Mouse (Mus musculus) CH12.LX (cell line): ENCODE measurements at regions not wholly inside any gene's neighbourhood (a gene's known extent, or its start where the extent isn't known, plus 50 kb on each side); places are given as distances from the start of the nearest gene placed in this dataset.

ENCODE experiments used
- DNase-seq: peaks from one replicate; pipeline ENCODE4 v3.0.0-alpha.2; 2013; ENCODE audit errors: extremely low read depth
- H3K27ac ChIP-seq: 2 replicates; pipeline ENCODE4 v1.5.1; 2012; ENCODE audit warnings: low read depth, mild to moderate bottlenecking, control low read depth, moderate library complexity; ENCODE audit not compliant: insufficient read depth
- H3K27me3 ChIP-seq: replicated peaks from 2 replicates; pipeline ENCODE3; 2012; ENCODE audit warnings: inconsistent platforms
- H3K36me3 ChIP-seq, 2 experiments: replicated peaks in 1 of 2; 2 replicates each; pipeline versions ENCODE3 to v1.6.1; 2012; ENCODE audit warnings: inconsistent platforms in 1 of 2, low read length in 1 of 2, mild to moderate bottlenecking in 1 of 2, mixed read lengths in 1 of 2, moderate library complexity in 1 of 2; ENCODE audit not compliant: control insufficient read depth in 1 of 2, insufficient read depth in 1 of 2
- H3K4me1 ChIP-seq, 2 experiments: 2 replicates each; pipeline ENCODE4 v1.6.1; 2012; ENCODE audit warnings: inconsistent platforms in 1 of 2, moderate library complexity in 1 of 2; ENCODE audit not compliant: insufficient read depth in 2 of 2, control insufficient read depth in 1 of 2
- H3K4me2 ChIP-seq: 2 replicates; pipeline ENCODE4 v1.6.1; 2012; ENCODE audit warnings: low read depth, mild to moderate bottlenecking, control low read depth; ENCODE audit not compliant: poor library complexity, insufficient read depth, severe bottlenecking
- H3K4me3 ChIP-seq, 3 experiments: fragments of 150-350 bp in 1 of 3; sonication (generic) in 1 of 3; replicated peaks in 1 of 3; 2 replicates each; pipeline versions ENCODE3 to v1.5.1; 2011 to 2012; ENCODE audit warnings: low read depth in 2 of 3, low read length in 2 of 3, mild to moderate bottlenecking in 2 of 3, moderate library complexity in 2 of 3, control low read depth in 1 of 3, improper control_type of control experiment in 1 of 3, inconsistent platforms in 1 of 3, mixed read lengths in 1 of 3; ENCODE audit not compliant: poor library complexity in 1 of 3
- H3K79me2 ChIP-seq: replicated peaks from 2 replicates; pipeline ENCODE4 v1.6.1; 2012; ENCODE audit warnings: mild to moderate bottlenecking, moderate library complexity; ENCODE audit not compliant: control insufficient read depth, poor library complexity, insufficient read depth, severe bottlenecking; ENCODE audit errors: extremely low read depth
- H3K9ac ChIP-seq: 2 replicates; pipeline ENCODE4 v1.6.1; 2012; ENCODE audit warnings: low read depth, mild to moderate bottlenecking, control low read depth, moderate library complexity; ENCODE audit not compliant: insufficient read depth
- H3K9me3 ChIP-seq: replicated peaks from 2 replicates; pipeline ENCODE3; 2012; ENCODE audit warnings: low read length, inconsistent platforms, mixed read lengths
- CHD1 ChIP-seq: IDR thresholded peaks from 2 replicates; pipeline ENCODE4 v1.6.1; 2012; ENCODE audit warnings: low read depth, low read length, improper control_type of control experiment, inconsistent platforms
- CTCF ChIP-seq, 2 experiments: IDR thresholded peaks in 1 of 2; conservative IDR thresholded peaks in 1 of 2; 2 replicates each; pipeline ENCODE4 v1.5.1; 2011 to 2012; ENCODE audit warnings: low read depth in 2 of 2, low read length in 2 of 2, improper control_type of control experiment in 1 of 2, inconsistent platforms in 1 of 2, mild to moderate bottlenecking in 1 of 2, moderate library complexity in 1 of 2
- ELF1 ChIP-seq: IDR thresholded peaks from 2 replicates; pipeline ENCODE4 v1.6.1; 2014; ENCODE audit warnings: low read depth, mild to moderate bottlenecking, inconsistent platforms, low read length, improper control_type of control experiment
- GABPA ChIP-seq: IDR thresholded peaks from 2 replicates; pipeline ENCODE4 v1.6.1; 2012; ENCODE audit warnings: low read depth, low read length, improper control_type of control experiment, inconsistent platforms; ENCODE audit not compliant: insufficient replicate concordance
- HCFC1 ChIP-seq: IDR thresholded peaks from 2 replicates; pipeline ENCODE4 v1.6.1; 2012; ENCODE audit warnings: low read depth, mild to moderate bottlenecking, inconsistent platforms, low read length, improper control_type of control experiment
- JUND ChIP-seq: conservative IDR thresholded peaks from 2 replicates; pipeline ENCODE4 v1.6.1; 2011; ENCODE audit warnings: low read depth, low read length, improper control_type of control experiment
- KAT2A ChIP-seq: IDR thresholded peaks from 2 replicates; pipeline ENCODE4 v1.6.1; 2012; ENCODE audit warnings: low read length, improper control_type of control experiment, inconsistent platforms; ENCODE audit not compliant: insufficient replicate concordance
- MAX ChIP-seq: IDR thresholded peaks from 2 replicates; pipeline ENCODE4 v1.6.1; 2011; ENCODE audit warnings: low read length, improper control_type of control experiment
- MEF2A ChIP-seq: IDR thresholded peaks from 2 replicates; pipeline ENCODE4 v1.6.1; 2014; ENCODE audit warnings: low read depth, mild to moderate bottlenecking, inconsistent platforms, low read length, improper control_type of control experiment, borderline replicate concordance
- MXI1 ChIP-seq: IDR thresholded peaks from 2 replicates; pipeline ENCODE4 v1.6.1; 2011; ENCODE audit warnings: mild to moderate bottlenecking, low read depth, low read length, improper control_type of control experiment
- NELFE ChIP-seq: IDR thresholded peaks from 2 replicates; pipeline ENCODE4 v1.6.1; 2011; ENCODE audit warnings: low read depth, low read length, improper control_type of control experiment
- SMC3 ChIP-seq: IDR thresholded peaks from 2 replicates; pipeline ENCODE4 v1.6.1; 2011; ENCODE audit warnings: low read depth, low read length, improper control_type of control experiment
- UBTF ChIP-seq: IDR thresholded peaks from 2 replicates; pipeline ENCODE4 v1.6.1; 2012; ENCODE audit warnings: low read depth, mild to moderate bottlenecking, inconsistent platforms, low read length, improper control_type of control experiment, moderate library complexity
- USF1 ChIP-seq: IDR thresholded peaks from 2 replicates; pipeline ENCODE4 v1.6.1; 2014; ENCODE audit warnings: low read depth, mild to moderate bottlenecking, inconsistent platforms, low read length, improper control_type of control experiment
- ZMIZ1 ChIP-seq: IDR thresholded peaks from 2 replicates; pipeline ENCODE4 v1.6.1; 2012; ENCODE audit warnings: low read depth, mild to moderate bottlenecking, inconsistent platforms, low read length, improper control_type of control experiment
- ZNF384 ChIP-seq: IDR thresholded peaks from 2 replicates; pipeline ENCODE4 v1.6.1; 2012; ENCODE audit warnings: low read depth, low read length, improper control_type of control experiment, inconsistent platforms
- dilution Hi-C: fragments of 300-500 bp; cut with MboI; formaldehyde crosslinking; loops from 2 replicates; pipeline ENCODE4 v1.14.3; 2020; ENCODE audit warnings: low sequenced_read_pairs; ENCODE audit not compliant: extremely low pct_unique_long_range_greater_than_20kb, extremely low pct_ligation_motif_present
- in situ Hi-C: fragments of 300-500 bp; cut with MboI; formaldehyde crosslinking; loops from 3 replicates; pipeline ENCODE4 v1.14.3; 2019; ENCODE audit warnings: low sequenced_read_pairs, low pct_ligation_motif_present, low pct_unique_long_range_greater_than_20kb, mixed read lengths

DNA sequence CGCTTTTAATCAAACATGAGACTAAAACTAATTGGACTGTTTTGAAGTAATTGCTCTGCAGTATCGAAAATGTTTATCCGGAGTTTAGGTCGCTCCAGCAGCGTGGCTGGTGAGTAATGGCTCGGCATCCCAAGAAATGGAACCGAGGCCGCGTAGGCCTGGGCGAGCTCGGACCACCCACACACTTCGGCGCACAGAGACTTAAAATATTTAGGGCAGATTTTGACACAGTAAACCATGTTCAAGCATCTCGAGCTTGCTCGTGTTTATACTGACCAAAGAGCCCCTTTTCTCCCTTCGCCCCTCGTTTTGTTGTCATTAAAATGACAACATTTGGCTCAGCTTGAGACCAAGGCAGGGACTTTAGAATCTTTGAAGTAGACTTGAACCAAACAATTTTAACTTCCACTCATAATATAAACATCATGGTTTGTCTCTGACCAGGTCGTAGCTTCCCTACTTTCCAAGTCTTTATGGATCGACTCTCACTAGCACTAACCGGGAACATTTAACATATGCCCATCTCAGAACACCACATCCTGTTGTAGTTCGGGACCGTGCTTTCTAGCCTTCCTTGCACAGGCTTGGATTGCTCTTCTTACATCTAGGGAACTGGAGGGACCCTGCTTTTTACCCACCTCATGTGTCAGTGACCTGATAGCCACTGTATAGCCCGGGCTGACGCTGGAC, 223.0 kb upstream of the Map3k1 start:
- H3K27ac ChIP-seq: no peak overlapping the region
- H3K9me3 ChIP-seq: no peaks in the 10 kb centered on the region
- H3K4me1 ChIP-seq: no peaks in the 10 kb centered on the region
- H3K27me3 ChIP-seq: no peaks in the 10 kb centered on the region
- dilution Hi-C loops: no loop called here
- in situ Hi-C loops: no loop called here
- H3K79me2 ChIP-seq: no peaks in the 10 kb centered on the region
- no peak overlapping the region for H3K4me2 ChIP-seq
- no peak overlapping the region for H3K9ac ChIP-seq
- H3K4me3 ChIP-seq: no peak overlapping the region
- TF ChIP-seq SMC3 (no peak), MXI1 (no peak), USF1 (no peak), HCFC1 (no peak), ZMIZ1 (no peak), NELFE (no peak)
- no peaks in the 10 kb centered on the region for H3K36me3 ChIP-seq
- DNase-seq: no peak

DNA sequence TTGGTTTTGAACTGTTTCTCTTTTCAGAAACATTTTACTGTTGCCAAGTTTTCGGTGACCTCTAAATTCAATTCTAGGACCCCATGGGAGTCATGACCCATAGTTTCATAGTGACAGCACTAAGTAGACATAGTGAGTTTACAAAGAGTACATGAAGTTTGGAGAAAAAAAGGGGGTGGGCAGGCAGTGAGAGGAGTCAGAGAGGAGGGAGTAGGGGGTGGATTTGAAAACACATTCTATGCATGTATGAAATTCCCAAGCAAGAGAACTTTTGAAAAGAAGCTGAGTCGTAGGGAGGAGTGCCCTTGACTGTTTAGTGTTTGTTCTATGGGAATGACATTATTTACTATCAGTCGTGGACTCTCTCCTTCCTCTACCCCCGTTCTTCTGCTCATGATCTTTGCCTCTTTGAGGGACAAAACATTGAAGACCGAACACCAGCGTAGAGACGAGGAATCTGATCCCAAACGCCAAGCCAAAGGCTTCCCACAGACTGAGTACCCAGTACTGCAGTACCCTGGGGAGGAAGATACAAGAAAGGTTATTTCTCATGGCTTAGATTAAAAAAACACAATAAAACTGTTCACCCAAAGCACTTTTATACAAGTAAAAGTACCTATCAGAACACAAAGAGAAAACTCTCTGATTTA, 229.1 kb upstream of the Map3k1 start:
- Histone ChIP-seq H3K4me1 (no peaks in the 10 kb centered on the region), H3K27ac (no peak overlapping the region), H3K27me3 (no peaks in the 10 kb centered on the region), H3K36me3 (no peaks in the 10 kb centered on the region), H3K4me3 (no peak overlapping the region), H3K9ac (no peak overlapping the region), H3K4me2 (no peak overlapping the region), H3K79me2 (no peaks in the 10 kb centered on the region), H3K9me3 (no peaks in the 10 kb centered on the region)
- no peak for DNase-seq
- in situ Hi-C loops (no loop called here), dilution Hi-C loops (no loop called here)
- no peak for TF ChIP-seq KAT2A
- TF ChIP-seq UBTF: no peak
- no peak for TF ChIP-seq MEF2A
- no peak for TF ChIP-seq CTCF (conservative IDR thresholded peaks at IDR 0.05 in 1 of 2, IDR thresholded peaks at IDR 0.05 in 1 of 2; ENCODE audit: low read depth in 2 of 2, low read length in 2 of 2)
- TF ChIP-seq JUND: no peak
- no peak for TF ChIP-seq ZNF384
- no peak for TF ChIP-seq ELF1
- TF ChIP-seq GABPA: no peak
- TF ChIP-seq MAX: no peak
- no peak for TF ChIP-seq CHD1
